Mouse (Mus musculus) midbrain, embryonic 11.5 days (tissue): ENCODE data around the gene Pygm. TPM values are rescaled to one million over a fixed set of nuclear protein-coding genes. Genes with fewer than 3 reads are reported as not detected.
A peak's percentile ranks its signal among the peaks of the same experiment; 100 is the strongest.

Experiments
- ATAC-seq: fragments of 200-750 bp; cut with Nextera tagmentation; 2 replicates; pipeline ENCODE4 v1.8.0; 2017; ENCODE audit warnings: moderate TSS enrichment, moderate library complexity; ENCODE audit not compliant: low FRiP score
- DNase-seq: peaks from one replicate; pipeline ENCODE4 v3.0.0; 2015; ENCODE audit warnings: low spot score; ENCODE audit errors: missing footprints
- H3K27ac ChIP-seq: fragments of 300-500 bp; sonication (generic); 2 replicates; pipeline ENCODE4 v1.5.1; 2014; ENCODE audit warnings: low read depth, low read length
- H3K27me3 ChIP-seq: fragments of 300-500 bp; sonication (generic); 2 replicates; pipeline ENCODE4 v1.6.1; 2014; ENCODE audit warnings: mild to moderate bottlenecking, low read length, moderate library complexity, mixed read lengths; ENCODE audit not compliant: control insufficient read depth, insufficient read depth
- H3K36me3 ChIP-seq: fragments of 300-500 bp; sonication (generic); 2 replicates; pipeline ENCODE4 v1.6.1; 2014; ENCODE audit warnings: mild to moderate bottlenecking, low read length, moderate library complexity, mixed read lengths; ENCODE audit not compliant: control insufficient read depth, insufficient read depth
- H3K4me1 ChIP-seq: fragments of 300-500 bp; sonication (generic); 2 replicates; pipeline ENCODE4 v1.6.1; 2014; ENCODE audit warnings: low read length; ENCODE audit not compliant: control insufficient read depth, insufficient read depth
- H3K4me2 ChIP-seq: fragments of 300-500 bp; sonication (generic); 2 replicates; pipeline ENCODE4 v1.6.1; 2014; ENCODE audit warnings: mild to moderate bottlenecking, moderate library complexity
- H3K4me3 ChIP-seq: fragments of 300-500 bp; sonication (generic); 2 replicates; pipeline ENCODE4 v1.5.1; 2014; ENCODE audit warnings: low read depth, low read length
- H3K9ac ChIP-seq: fragments of 300-500 bp; sonication (generic); 2 replicates; pipeline ENCODE4 v1.6.1; 2014; ENCODE audit warnings: low read length
- H3K9me3 ChIP-seq: fragments of 300-500 bp; sonication (generic); 2 replicates; pipeline ENCODE4 v1.6.1; 2016; ENCODE audit warnings: low read length; ENCODE audit not compliant: control insufficient read depth
- WGBS: fragments of 180-500 bp; shearing (Covaris S2); extraction: QIAGEN DNeasy Blood & Tissue Kit; methylation state at CpG from one replicate; pipeline ENCODE4 v1.1.7; 2014; 5-methylcytosine and 5-hydroxymethylcytosine counted together
- polyA plus RNA-seq: library from polyadenylated mRNA; unstranded; fragments of >200 nt; fragmentation: Nextera tagmentation; extraction: Ambion mirVana; gene quantifications from 2 replicates; pipeline ENCODE4 v1.2.1, GENCODE M21; 2014

Pygm gene
- polyA plus RNA-seq, 1 experiment from 2014 or later = 0.81 TPM

DNA sequence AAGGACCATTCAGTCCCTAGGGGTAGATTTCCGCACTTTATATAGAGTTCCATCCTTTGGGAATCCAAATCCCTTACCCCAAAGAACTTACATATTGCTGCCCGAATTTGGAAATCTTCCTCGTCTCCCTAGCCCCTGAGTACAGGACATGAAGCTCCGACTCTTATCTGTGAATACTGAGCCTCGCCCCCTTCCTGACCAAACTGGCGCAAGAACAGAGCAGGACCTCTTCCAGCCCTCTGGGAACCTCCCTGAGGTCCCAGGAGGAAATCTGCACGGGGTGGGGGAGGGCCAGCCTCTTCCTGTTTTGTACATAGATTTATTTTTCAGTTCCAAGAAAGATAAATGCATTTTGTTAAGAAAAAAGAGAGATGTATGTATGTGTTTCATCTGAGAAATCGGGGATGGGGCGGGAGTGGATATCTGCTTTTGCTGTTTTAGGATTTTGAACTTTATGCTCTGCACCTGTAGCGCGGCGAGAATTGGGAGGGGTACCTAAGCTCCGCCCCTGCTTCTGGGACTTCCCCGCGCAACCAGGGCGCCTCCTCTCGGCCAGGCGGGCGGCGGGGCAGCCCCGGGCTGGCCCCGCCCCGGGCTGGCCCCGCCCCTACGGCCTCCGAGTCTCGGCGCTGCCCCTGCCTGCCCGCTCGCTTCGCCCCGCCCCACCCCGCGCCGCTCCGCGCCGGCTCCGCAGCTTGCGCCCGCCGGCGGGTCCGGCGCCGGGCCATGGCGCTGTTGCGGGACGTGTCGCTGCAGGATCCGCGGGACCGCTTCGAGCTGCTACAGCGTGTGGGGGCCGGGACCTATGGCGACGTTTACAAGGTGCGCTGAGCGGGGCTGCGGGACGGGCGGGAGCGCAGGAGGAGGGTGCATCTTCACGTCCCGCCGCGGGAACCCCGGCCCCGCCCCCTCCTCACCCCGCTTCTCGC is 43.4 kb upstream of the Pygm start, which contains the start of gene Map4k2:
Gene Map4k2, plus strand, starts transcription at position 612 of the 929 bp plus-strand sequence.
- WGBS = 7% methylated on average over 71 of the region's 72 CpGs
- H3K4me1 ChIP-seq = peaks cover 13% of the 10 kb centered on the region
- H3K9ac ChIP-seq = peak within 1 kb of the TSS; percentile 64
- H3K27ac ChIP-seq = no peak within 1 kb of the TSS
- H3K9me3 ChIP-seq = no peaks in the 10 kb centered on the region
- H3K27me3 ChIP-seq = no peaks in the 10 kb centered on the region
- peak within 1 kb of the TSS; percentile 49 for H3K4me3 ChIP-seq
- peaks cover 12% of the 10 kb centered on the region for H3K36me3 ChIP-seq
- H3K4me2 ChIP-seq = peak within 1 kb of the TSS; percentile 78
- DNase-seq (peak; percentile 97), ATAC-seq (peak; percentile 79)

DNA sequence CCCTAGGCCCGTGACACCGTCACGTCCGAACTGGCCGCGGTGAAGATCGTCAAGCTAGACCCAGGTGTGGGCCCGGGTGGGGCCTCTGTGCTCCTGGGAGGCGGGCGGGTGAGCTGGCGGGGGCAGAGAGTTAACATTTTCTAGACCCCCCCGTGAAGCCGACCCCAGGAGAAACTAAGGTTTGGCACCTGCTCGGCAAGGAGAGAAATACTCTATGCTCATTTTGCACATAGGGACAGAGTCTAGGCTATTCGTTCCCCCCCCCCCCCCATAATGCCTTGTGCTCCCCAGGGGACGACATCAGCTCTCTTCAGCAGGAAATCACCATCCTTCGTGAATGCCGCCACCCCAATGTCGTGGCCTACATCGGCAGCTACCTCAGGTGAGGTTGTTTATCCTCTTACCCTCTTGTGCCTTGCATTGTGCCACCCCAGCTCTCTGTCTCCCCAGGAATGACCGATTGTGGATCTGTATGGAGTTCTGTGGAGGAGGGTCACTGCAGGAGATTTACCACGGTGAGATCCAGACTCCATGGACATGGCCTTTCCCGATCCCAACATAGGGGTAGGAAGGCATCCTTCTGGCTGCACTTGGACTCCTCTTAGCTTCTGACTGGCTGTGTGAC is 42.6 kb upstream of the Pygm start:
- DNase-seq (peak; percentile 88), ATAC-seq (no peak; the same call in 1 of the 2 replicates)
- peak overlapping the region; percentile 64 for H3K9ac ChIP-seq
- H3K27me3 ChIP-seq = no peaks in the 10 kb centered on the region
- H3K36me3 ChIP-seq = peaks cover 12% of the 10 kb centered on the region
- no peaks in the 10 kb centered on the region for H3K9me3 ChIP-seq
- H3K4me1 ChIP-seq = peaks cover 5% of the 10 kb centered on the region
- 11% methylated on average over 23 of the region's 23 CpGs for WGBS
- peak overlapping the region; percentile 78 for H3K4me2 ChIP-seq
- no peak overlapping the region for H3K27ac ChIP-seq
- H3K4me3 ChIP-seq = peak overlapping the region; percentile 49

DNA sequence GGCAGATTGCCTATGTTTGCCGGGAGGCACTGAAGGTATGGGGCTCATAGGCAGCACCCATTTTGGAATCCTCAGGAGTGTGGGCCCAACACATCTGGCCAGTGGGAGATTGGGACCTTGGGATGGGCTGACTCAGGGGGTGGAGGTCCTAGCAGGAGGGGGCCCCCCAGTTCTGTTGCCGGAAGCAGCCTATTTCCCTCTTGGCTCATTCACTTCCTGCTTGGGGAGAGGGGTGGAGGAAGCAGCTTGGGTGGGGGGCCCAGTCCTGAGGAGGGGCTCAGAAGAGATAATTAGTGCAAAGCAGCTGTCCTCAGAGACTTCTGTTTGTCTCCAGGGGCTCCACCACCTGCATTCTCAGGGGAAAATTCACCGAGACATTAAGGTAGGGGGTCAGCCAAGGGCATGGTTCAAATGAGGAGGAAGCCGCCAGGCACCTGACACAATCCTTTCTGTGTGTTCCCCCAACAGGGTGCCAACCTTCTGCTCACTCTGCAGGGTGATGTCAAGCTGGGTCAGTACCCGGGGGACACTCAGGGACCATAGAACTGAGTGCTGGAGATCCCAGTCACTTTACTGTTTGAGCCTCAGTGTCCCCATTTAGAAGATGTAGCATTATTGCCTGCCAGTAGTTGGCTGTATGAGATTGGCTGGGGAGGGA is 41.8 kb upstream of the Pygm start:
- Histone ChIP-seq H3K27ac (no peak overlapping the region), H3K9me3 (no peaks in the 10 kb centered on the region), H3K36me3 (peaks cover 12% of the 10 kb centered on the region), H3K4me2 (no peak overlapping the region), H3K27me3 (no peaks in the 10 kb centered on the region), H3K4me3 (no peak overlapping the region), H3K4me1 (peaks cover 3% of the 10 kb centered on the region; the same call in 1 of the 2 replicates), H3K9ac (no peak overlapping the region)
- 79% methylated on average over 5 of the region's 5 CpGs for WGBS
- ATAC-seq (no peak), DNase-seq (peak; percentile 77)

DNA sequence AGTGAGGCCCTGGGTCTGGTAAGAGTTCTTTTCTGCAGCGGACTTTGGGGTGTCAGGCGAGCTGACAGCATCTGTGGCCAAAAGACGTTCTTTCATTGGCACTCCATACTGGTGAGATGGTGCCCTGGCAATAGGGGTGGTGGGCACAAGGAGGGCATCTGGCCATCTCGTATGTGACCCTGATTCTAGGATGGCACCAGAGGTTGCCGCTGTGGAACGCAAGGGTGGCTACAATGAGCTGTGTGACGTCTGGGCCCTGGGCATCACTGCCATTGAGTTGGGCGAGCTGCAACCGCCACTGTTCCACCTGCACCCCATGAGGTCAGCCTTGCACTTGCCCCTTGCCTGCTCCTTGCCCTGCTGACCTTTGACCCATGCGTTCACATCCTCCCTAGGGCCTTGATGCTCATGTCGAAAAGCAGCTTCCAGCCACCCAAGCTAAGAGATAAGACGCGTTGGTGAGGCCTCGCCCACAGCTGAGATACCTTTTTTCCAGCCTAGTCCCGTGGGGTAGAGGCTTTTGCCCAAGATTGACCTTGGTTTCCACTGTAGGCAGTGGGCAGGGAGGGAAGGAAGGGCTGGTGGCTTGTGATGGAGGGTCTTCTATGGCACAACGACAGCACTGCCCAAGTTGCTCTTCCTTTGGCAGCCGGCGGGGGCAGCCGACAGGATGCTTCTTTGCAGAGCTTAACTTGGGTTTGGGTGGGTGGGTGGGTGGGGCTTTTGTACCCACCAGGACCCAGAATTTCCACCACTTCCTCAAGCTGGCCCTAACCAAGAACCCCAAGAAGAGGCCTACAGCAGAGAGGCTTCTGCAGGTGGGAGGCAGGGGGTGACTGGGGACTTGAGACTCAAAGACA is 40.9 kb upstream of the Pygm start:
- Histone ChIP-seq H3K9me3 (no peaks in the 10 kb centered on the region), H3K36me3 (peaks cover 7% of the 10 kb centered on the region), H3K4me2 (no peak overlapping the region), H3K4me3 (no peak overlapping the region), H3K27me3 (no peaks in the 10 kb centered on the region), H3K4me1 (peaks cover 3% of the 10 kb centered on the region; the same call in 1 of the 2 replicates), H3K27ac (no peak overlapping the region), H3K9ac (no peak overlapping the region)
- ATAC-seq = no peak
- WGBS = 85% methylated on average over 19 of the region's 19 CpGs
- peak; percentile 44 for DNase-seq

DNA sequence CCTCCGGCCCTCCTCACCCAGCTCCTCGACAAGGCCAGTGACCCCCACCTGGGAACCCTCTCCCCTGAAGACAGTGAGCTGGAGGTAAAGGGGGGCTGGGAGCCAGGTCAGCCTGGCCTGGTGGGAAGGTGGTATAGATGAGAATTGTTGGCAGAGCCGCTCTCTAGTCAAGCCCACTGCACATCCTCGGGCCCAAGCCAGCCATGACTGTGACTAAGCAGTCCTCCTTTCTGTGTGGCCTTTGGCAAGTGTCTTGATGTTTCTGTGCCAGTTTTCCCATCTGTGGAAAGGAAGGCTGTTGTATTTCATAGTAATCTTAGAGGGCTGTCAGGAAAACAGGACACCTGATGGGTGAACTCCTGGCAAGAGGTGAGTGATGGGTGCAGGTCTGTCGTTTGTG is 40.2 kb upstream of the Pygm start:
- H3K9me3 ChIP-seq = no peaks in the 10 kb centered on the region
- no peak for ATAC-seq
- H3K27me3 ChIP-seq = no peaks in the 10 kb centered on the region
- no peak overlapping the region for H3K9ac ChIP-seq
- H3K4me1 ChIP-seq = peaks cover 3% of the 10 kb centered on the region; the same call in 1 of the 2 replicates
- 89% methylated on average over 5 of the region's 5 CpGs for WGBS
- no peak overlapping the region for H3K27ac ChIP-seq
- no peak for DNase-seq
- no peak overlapping the region for H3K4me2 ChIP-seq
- H3K36me3 ChIP-seq = peaks cover 5% of the 10 kb centered on the region; the same call in 1 of the 2 replicates
- H3K4me3 ChIP-seq = no peak overlapping the region

DNA sequence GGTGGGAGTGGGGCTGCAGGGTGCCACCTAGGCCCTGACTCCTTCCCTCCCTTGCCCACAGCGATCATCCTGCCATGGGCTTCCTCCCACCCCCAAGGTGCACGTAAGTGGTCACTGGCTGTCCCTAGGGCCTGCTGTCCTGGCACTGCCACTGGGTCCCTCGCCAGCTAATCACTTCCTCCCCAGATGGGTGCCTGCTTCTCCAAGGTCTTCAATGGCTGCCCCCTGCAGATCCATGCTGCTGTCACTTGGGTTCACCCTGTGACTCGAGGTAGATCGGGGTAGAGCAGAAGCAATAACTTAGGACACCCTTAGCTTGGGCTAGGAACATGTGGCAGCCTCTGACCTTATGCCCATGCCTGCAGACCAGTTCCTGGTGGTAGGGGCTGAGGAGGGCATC is 38.2 kb upstream of the Pygm start:
- Histone ChIP-seq H3K9ac (no peak overlapping the region), H3K36me3 (no peaks in the 10 kb centered on the region), H3K4me2 (no peak overlapping the region), H3K9me3 (no peaks in the 10 kb centered on the region), H3K27me3 (no peaks in the 10 kb centered on the region), H3K27ac (no peak overlapping the region), H3K4me3 (no peak overlapping the region), H3K4me1 (peaks cover 5% of the 10 kb centered on the region; the same call in 1 of the 2 replicates)
- 90% methylated on average over 5 of the region's 5 CpGs for WGBS
- ATAC-seq = no peak
- DNase-seq = no peak

DNA sequence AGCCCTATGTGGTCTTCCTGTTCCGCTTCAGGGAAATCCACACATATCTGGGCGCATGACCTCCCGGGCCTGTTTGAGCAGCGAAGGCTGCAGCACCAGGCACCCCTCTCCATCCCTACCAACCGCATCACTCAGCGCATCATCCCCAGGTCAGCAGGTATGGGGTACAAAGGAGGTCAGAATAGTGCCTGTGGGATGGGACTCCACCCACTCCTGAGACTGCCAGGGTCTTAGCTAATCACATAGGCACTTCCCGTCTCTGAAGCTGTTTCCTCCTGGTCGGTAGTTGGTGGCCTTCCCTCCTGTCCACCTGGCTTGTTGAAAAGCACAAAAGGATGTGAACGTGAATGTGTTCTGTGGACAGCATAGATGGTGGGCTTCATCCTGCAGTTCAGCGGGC is 37.5 kb upstream of the Pygm start:
- no peak for DNase-seq
- Histone ChIP-seq H3K4me2 (no peak overlapping the region), H3K9me3 (no peaks in the 10 kb centered on the region), H3K36me3 (no peaks in the 10 kb centered on the region), H3K27me3 (no peaks in the 10 kb centered on the region), H3K4me3 (no peak overlapping the region), H3K4me1 (peaks cover 2% of the 10 kb centered on the region; the same call in 1 of the 2 replicates), H3K27ac (no peak overlapping the region), H3K9ac (no peak overlapping the region)
- no peak for ATAC-seq
- WGBS = 89% methylated on average over 10 of the region's 10 CpGs

DNA sequence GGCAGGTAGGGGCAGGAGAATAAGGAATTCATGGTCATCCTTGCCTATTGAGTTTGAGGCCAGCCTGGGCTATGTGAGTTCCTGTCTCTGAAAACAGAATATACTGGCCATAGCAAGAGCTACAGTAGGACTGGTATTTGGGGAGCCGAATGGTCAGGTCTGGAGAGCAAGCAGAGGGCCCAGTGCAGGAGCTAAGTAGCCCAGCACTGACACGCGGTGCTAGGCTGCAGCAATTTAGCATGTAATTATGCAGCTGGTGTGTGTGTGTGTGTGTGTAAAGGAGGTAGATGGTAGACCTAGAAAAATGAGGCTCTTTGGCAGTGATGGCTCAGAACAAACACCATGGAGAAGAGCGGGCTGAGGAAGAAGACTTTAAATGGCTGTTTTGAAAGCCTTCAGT is 36.6 kb upstream of the Pygm start:
- H3K9me3 ChIP-seq = no peaks in the 10 kb centered on the region
- peaks cover 2% of the 10 kb centered on the region; the same call in 1 of the 2 replicates for H3K4me1 ChIP-seq
- H3K27ac ChIP-seq = no peak overlapping the region
- H3K36me3 ChIP-seq = no peaks in the 10 kb centered on the region
- WGBS = 95% methylated on average over 4 of the region's 4 CpGs
- H3K4me2 ChIP-seq = no peak overlapping the region
- H3K4me3 ChIP-seq = no peak overlapping the region
- ATAC-seq (no peak), DNase-seq (peak; percentile 51)
- H3K9ac ChIP-seq = no peak overlapping the region
- H3K27me3 ChIP-seq = no peaks in the 10 kb centered on the region
